Mouse (Mus musculus): Measurements from ENCODE around the gene Srarp.

Srarp gene

DNA sequence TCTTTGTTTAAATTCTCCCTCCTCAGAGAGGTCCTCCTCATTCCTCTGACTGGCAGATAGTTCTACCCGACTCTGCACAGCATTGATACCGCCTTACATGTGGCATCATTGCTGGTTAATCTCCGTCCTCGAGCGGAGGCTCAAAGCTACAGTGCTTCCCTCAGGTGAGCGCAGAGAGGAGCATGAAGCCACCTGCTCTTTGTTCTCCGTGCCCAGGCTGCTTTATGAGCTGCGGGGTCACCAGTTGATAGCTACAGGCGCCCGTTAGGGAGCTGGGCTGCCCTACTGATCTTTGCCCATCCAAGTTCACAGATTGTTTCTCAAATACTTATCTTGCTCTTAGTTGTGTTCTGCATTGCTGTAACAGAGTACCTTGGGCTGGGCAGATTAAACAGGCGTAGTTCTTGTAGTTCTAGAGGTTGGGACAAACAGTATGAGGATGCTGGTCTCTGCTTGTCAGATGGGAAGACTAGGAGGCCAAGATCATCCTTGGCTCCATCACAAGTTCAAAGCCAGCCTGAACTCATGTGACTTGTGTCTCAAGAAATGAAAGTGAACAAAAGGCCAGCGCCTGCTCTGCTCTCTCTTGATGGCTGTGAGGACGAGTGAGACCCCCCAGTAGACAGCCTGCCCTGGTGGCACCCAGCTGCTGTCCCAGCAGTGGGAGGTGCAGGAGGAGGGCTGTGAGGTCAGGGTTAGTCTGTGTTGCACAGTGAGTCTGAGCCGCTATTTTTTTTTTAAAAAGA, 20.5 kb upstream of the Srarp start:
- no peak for DNase-seq (ENCODE audit: low spot score)

DNA sequence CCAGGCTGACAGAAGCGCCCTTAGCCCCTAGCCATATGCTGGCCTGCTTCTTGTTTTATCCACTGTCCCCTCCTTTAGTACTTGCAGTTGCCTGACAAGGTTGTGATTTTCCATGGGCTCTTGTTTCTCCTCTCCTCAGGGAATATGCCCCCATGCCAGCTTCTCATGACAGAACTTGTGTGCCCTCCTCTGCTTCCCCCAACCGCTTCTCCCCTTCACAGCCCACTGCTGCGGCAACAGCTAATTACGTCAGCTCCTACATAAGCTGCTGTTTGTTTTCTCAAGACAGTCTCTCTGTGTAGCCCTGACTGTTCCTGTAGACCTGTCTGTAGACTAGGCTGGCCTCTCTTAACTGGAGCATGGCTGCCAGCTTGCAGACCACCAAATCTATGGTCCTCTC, 19.6 kb upstream of the Srarp start:
- no peak for DNase-seq (ENCODE audit: low spot score)

DNA sequence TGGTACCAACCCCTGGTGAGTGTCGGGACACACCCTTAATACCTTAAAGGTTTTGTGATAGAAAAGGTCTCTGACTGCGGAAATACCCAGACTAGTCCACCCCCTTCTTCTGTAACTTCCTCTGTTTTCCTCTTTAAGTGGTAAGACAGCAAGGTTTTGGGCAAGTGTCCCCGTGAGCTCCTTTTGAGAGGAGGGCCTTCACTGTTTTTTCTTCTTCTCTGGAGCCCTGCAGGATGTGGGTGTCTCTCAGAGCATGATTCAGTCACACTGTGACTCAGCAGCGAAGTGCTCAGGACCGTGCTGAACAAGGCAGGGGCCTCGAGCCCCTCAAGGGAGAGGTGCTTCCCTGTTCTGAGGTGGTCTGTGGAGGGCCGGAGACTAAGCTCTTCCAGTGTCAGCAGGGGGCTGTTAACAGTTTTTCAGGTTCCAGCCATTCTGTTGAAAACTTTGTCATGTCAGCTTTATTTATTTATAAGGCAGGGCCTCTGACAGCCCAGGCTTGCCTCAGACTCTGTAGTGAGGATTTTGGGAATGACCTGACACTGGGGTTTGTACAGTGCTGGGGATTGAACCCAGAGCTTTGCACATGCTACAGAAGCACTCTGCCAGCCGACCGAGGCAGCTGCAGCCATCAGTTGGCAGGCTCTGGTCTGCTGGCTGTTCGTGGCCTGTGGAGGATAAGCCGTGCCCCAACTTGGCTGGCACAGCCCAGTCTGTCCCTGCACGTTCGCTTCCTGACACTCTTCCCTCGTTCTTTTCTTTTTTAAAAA, 18.9 kb upstream of the Srarp start:
- no peak for DNase-seq (ENCODE audit: low spot score)

- DNase-seq (ENCODE audit: low spot score): no peak
These were observed 16.1 kb upstream of the Srarp start for GRCm38 (mm10) chr4:141451916-141452450.

DNA sequence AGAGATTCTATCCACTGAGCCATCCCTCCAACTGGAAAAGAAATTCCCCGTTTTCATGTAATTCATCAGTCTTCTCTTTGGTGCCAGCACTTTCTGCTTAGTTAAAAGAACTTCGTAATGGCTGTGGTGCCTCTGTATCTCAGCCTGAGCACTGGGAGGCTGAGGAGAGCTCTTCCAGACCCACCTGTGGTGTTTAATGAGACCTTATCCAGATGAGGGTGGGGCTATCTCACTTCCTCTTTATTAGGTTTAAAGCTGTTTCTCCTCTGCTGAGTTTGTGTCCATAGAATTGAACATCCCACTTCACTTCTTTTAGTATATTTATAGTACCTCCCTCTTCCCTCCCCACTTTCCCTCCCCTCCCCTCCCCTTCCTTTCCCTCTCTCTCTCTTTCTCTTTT, 15.3 kb upstream of the Srarp start:
- no peak for DNase-seq (ENCODE audit: low spot score)

- no peak for DNase-seq (ENCODE audit: low spot score)
These were observed 10.3 kb upstream of the Srarp start for GRCm38 (mm10) chr4:141446211-141446610.

- no peak for DNase-seq (ENCODE audit: low spot score)
These were observed 9.4 kb upstream of the Srarp start for GRCm38 (mm10) chr4:141445328-141445720.

- peak; percentile 96 for DNase-seq (ENCODE audit: low spot score)
These were observed 8.8 kb upstream of the Srarp start, which contains the start of gene Zbtb17 for GRCm38 (mm10) chr4:141444451-141445327. Gene Zbtb17, plus strand, starts transcription at chr4:141444654.

- no peak for DNase-seq (ENCODE audit: low spot score)
These were observed 7.9 kb upstream of the Srarp start for GRCm38 (mm10) chr4:141443641-141444429.

GRCm38 (mm10) chr4:141440877-141441276, 5.0 kb upstream of the Srarp start:
- no peak for DNase-seq (ENCODE audit: low spot score)

DNA sequence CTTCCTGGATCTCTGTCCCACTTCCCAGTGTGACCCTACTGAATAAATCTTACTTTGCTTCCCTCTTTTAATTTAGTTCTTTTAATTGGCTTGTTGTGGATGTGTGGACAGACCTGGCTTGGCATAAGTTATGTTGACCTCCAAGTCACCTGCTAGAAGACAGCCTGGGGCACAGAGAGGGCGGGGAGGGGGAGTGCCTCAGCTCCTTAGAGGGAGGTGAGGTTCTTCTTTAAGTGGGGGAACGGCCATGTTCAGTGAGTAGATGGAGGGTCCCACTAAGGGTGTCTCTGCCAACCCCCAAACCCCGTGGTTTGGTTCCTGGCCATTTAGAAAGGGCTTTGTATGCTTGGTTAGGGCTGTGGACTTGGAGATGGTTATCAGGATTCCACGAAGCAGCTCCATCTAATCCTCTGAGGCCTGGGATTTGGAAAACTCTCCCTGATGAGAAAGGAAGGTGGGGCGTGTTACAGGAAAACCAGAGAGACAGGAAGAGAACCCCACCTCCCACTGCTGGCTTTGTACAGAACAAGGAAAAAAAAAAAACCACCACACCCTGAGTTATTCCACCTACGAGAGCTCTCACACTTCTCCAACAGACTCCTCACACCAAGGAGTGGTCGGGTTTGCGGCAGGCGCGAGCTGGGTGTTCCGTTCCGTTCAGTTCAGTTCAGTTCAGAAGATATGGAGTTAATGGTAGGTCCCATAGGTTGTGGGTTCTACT, 3.3 kb upstream of the Srarp start:
- no peak for DNase-seq (ENCODE audit: low spot score)

DNA sequence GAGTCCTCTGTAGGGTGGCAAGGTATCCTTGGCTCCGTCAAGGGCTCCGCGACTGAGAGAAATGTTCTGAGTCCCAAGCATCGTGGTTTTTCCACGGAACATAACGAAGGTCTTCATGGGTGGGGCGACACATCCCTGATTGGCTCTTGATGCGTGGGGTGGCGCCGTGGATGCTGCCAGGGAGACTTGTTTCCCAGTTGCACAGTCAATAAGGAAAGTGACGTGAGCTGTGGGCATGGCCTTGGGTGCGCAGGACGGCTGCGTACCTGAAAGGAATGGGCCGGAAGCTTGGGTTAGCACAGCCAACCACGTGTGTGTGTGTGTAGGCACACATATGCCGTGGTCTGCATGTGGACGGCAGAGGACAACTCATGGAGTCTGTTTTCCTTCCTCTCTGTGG, 2.7 kb downstream of the Srarp start:
- DNase-seq (ENCODE audit: low spot score): no peak

GRCm38 (mm10) chr4:141432666-141433065, 3.2 kb downstream of the Srarp start:
- no peak for DNase-seq (ENCODE audit: low spot score)

- DNase-seq (ENCODE audit: low spot score): peak; percentile 90
These were observed 4.9 kb downstream of the Srarp start for GRCm38 (mm10) chr4:141430997-141431396.

DNA sequence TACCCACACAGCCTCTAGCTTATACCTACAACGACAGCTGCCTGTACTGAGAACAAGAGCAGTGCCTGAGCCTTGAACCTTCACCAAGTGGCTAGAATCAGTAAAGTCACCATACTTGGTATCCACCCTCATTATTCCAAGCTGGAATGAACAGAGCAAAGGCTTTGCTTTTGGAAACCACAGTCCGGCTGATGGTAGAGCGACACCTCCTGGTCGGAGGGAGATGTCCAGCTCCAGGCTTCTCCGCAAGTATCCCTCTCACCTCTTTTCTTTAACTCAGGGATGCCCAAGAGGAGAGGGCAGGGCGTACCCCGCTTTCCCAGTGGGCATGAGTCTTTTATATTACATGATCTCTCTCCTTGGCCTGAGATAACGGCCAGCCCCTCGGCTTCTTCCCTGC, 6.1 kb downstream of the Srarp start:
- peak; percentile 59 for DNase-seq (ENCODE audit: low spot score)

GRCm38 (mm10) chr4:141429381-141429780, 6.5 kb downstream of the Srarp start:
- DNase-seq (ENCODE audit: low spot score): no peak

- no peak for DNase-seq (ENCODE audit: low spot score)
These were observed 8.0 kb downstream of the Srarp start for GRCm38 (mm10) chr4:141427921-141428320.

- no peak for DNase-seq (ENCODE audit: low spot score)
These were observed 8.8 kb downstream of the Srarp start for GRCm38 (mm10) chr4:141426796-141427745.

Measured in retina, embryonic 14.5 days (tissue).